Mouse (Mus musculus): ENCODE data around the gene Rab11b. TPM values are rescaled to one million over a fixed set of nuclear protein-coding genes. Genes with fewer than 3 reads are reported as not detected.

Rab11b gene
- polyA plus RNA-seq, 1 experiment, result 126 TPM

DNA sequence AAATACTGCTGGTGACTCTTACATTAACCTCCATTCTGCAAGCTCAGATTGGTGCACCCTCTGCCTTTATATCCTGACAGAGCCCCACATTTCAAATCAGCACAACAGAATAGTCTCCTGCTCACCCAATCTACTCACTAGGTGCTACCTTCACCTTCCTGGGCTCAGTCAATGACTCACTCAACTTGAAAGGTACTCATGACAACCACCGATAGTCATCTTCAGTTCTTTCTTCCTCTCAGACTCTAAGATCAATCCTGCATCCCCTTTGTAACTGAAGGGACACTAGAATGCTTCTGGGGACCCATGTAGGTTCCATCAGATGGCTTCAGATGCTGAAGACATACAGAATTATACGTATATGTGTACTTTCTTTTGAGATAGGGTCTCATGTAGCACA lies 8.0 kb downstream of the Rab11b start:
- Histone ChIP-seq H3K79me2 (ENCODE audit: control insufficient read depth, insufficient read depth) (peaks cover 62% of the 10 kb centered on the region), H3K27me3 (ENCODE audit: control insufficient read depth, insufficient read depth, insufficient read length) (no peaks in the 10 kb centered on the region), H3ac (ENCODE audit: control insufficient read depth, insufficient read length) (no peak overlapping the region), H3K4me2 (ENCODE audit: low read depth) (no peak overlapping the region), H3K36me3 (ENCODE audit: control insufficient read depth, insufficient read depth) (peaks cover 15% of the 10 kb centered on the region), H3K4me3 (no peak overlapping the region)
- TF ChIP-seq TCF3 (IDR thresholded peaks at IDR 0.05; ENCODE audit: insufficient read length, low read depth) (no peak), REST (IDR thresholded peaks at IDR 0.05; ENCODE audit: insufficient read depth, insufficient read length) (no peak), MAX (IDR thresholded peaks at IDR 0.05; ENCODE audit: low read depth) (no peak), TCF12 (IDR thresholded peaks at IDR 0.05; ENCODE audit: insufficient read depth, poor library complexity, severe bottlenecking) (no peak), POLR2AphosphoS2 (IDR thresholded peaks at IDR 0.05; ENCODE audit: insufficient read length, low read depth) (no peak), CEBPB (IDR thresholded peaks at IDR 0.05; ENCODE audit: insufficient read depth, poor library complexity, severe bottlenecking) (no peak), POLR2A (IDR thresholded peaks at IDR 0.05; ENCODE audit: insufficient read length, low read depth) (no peak), SRF (IDR thresholded peaks at IDR 0.05; ENCODE audit: control insufficient read depth, insufficient read length, low read depth) (no peak), MYOG (IDR thresholded peaks at IDR 0.05; ENCODE audit: control insufficient read depth in 1 of 3, insufficient read depth in 1 of 3, insufficient read length in 2 of 3, low read depth in 2 of 3) (no peak), MYOD1 (IDR thresholded peaks at IDR 0.05; ENCODE audit: control insufficient read depth in 1 of 3, insufficient read length in 2 of 3, low read depth in 2 of 3) (no peak), E2F4 (IDR thresholded peaks at IDR 0.05; ENCODE audit: insufficient read depth) (no peak), USF1 (IDR thresholded peaks at IDR 0.05; ENCODE audit: low read depth) (no peak)

DNA sequence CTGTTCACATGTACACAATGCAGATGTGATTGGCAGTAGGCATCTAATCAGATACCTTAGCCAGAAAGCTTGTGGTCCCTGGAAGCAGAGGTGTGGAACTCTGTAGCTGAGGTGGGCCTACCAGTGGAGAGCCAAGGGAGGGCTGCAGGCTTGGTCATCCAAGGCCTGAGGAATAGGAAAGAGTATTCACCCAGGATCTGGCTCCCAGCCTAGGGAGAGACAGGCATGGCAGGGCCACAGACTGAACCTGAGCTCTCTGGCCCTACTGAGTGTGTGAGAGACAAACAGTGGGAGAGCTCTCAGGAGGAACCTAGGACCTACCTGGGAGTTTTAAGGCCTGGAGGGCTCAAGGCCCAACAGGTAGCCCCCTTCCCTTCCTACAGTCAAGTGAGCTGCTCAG lies 9.1 kb downstream of the Rab11b start:
- no peak for TF ChIP-seq POLR2AphosphoS2 (IDR thresholded peaks at IDR 0.05; ENCODE audit: insufficient read length, low read depth)
- no peak for TF ChIP-seq E2F4 (IDR thresholded peaks at IDR 0.05; ENCODE audit: insufficient read depth)
- TF ChIP-seq TCF12 (IDR thresholded peaks at IDR 0.05; ENCODE audit: insufficient read depth, poor library complexity, severe bottlenecking), result no peak
- TF ChIP-seq SRF (IDR thresholded peaks at IDR 0.05; ENCODE audit: control insufficient read depth, insufficient read length, low read depth), result no peak
- no peak for TF ChIP-seq USF1 (IDR thresholded peaks at IDR 0.05; ENCODE audit: low read depth)
- TF ChIP-seq MAX (IDR thresholded peaks at IDR 0.05; ENCODE audit: low read depth), result no peak
- TF ChIP-seq CEBPB (IDR thresholded peaks at IDR 0.05; ENCODE audit: insufficient read depth, poor library complexity, severe bottlenecking), result no peak
- no peak for TF ChIP-seq MYOD1 (IDR thresholded peaks at IDR 0.05; ENCODE audit: control insufficient read depth in 1 of 3, insufficient read length in 2 of 3, low read depth in 2 of 3)
- no peak for TF ChIP-seq POLR2A (IDR thresholded peaks at IDR 0.05; ENCODE audit: insufficient read length, low read depth)
- no peak for TF ChIP-seq MYOG (IDR thresholded peaks at IDR 0.05; ENCODE audit: control insufficient read depth in 1 of 3, insufficient read depth in 1 of 3, insufficient read length in 2 of 3, low read depth in 2 of 3)
- no peak for TF ChIP-seq TCF3 (IDR thresholded peaks at IDR 0.05; ENCODE audit: insufficient read length, low read depth)
- no peak for TF ChIP-seq REST (IDR thresholded peaks at IDR 0.05; ENCODE audit: insufficient read depth, insufficient read length)
- H3ac ChIP-seq (ENCODE audit: control insufficient read depth, insufficient read length), result no peak overlapping the region
- H3K36me3 ChIP-seq (ENCODE audit: control insufficient read depth, insufficient read depth), result peaks cover 17% of the 10 kb centered on the region
- no peaks in the 10 kb centered on the region for H3K27me3 ChIP-seq (ENCODE audit: control insufficient read depth, insufficient read depth, insufficient read length)
- H3K4me2 ChIP-seq (ENCODE audit: low read depth), result no peak overlapping the region
- H3K4me3 ChIP-seq, result no peak overlapping the region
- peaks cover 51% of the 10 kb centered on the region for H3K79me2 ChIP-seq (ENCODE audit: control insufficient read depth, insufficient read depth)

DNA sequence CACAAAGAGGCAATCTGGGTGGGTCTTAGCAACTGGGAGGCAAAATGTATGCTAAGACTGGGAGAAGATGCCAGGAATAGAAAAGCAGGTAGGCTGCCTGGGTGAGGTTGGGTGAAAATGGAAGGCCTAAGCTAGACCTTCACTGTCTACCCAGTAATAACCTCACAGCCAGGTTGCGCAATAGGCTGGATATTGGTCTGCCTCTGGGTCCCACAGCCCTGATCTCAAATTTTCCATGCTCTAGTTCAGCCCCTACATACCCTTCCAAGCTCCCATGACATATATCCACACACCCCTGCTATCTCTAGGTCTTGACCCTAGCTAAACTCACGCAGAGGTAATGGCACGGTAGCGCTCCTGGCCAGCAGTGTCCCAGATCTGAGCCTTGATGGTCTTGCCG lies 10.9 kb downstream of the Rab11b start:
- peak; percentile 90 for TF ChIP-seq CEBPB (IDR thresholded peaks at IDR 0.05; ENCODE audit: insufficient read depth, poor library complexity, severe bottlenecking)
- TF ChIP-seq E2F4 (IDR thresholded peaks at IDR 0.05; ENCODE audit: insufficient read depth), result no peak
- no peak overlapping the region for H3K4me3 ChIP-seq
- peaks cover 31% of the 10 kb centered on the region for H3K36me3 ChIP-seq (ENCODE audit: control insufficient read depth, insufficient read depth)
- H3K79me2 ChIP-seq (ENCODE audit: control insufficient read depth, insufficient read depth), result peaks cover 33% of the 10 kb centered on the region
- no peak overlapping the region for H3K4me2 ChIP-seq (ENCODE audit: low read depth)
- no peak overlapping the region for H3ac ChIP-seq (ENCODE audit: control insufficient read depth, insufficient read length)
- H3K27me3 ChIP-seq (ENCODE audit: control insufficient read depth, insufficient read depth, insufficient read length), result no peaks in the 10 kb centered on the region

DNA sequence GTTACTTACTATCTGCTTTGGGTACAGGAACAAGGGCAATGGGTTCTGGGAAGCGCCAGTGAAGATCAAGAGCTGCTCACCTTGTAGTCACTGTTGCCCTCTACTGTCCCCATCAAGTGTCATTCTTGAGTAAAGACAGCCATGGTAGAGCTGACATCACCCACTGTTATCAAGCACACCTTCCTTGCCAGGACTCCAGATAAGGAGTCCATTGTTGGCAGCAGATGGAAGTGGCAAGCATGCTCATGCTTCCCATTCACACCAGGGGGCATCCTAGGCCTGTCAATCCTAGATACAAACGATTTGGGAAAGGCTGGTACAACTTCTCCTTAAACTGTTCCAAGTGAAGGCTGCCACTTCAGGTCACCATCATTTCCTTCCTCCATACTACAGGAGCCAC lies 14.3 kb downstream of the Rab11b start:
- H3K79me2 ChIP-seq (ENCODE audit: control insufficient read depth, insufficient read depth), result peaks cover 2% of the 10 kb centered on the region
- no peak overlapping the region for H3ac ChIP-seq (ENCODE audit: control insufficient read depth, insufficient read length)
- no peak overlapping the region for H3K4me3 ChIP-seq
- H3K4me2 ChIP-seq (ENCODE audit: low read depth), result no peak overlapping the region
- TF ChIP-seq REST (IDR thresholded peaks at IDR 0.05; ENCODE audit: insufficient read depth, insufficient read length) (no peak), CEBPB (IDR thresholded peaks at IDR 0.05; ENCODE audit: insufficient read depth, poor library complexity, severe bottlenecking) (no peak), TCF12 (IDR thresholded peaks at IDR 0.05; ENCODE audit: insufficient read depth, poor library complexity, severe bottlenecking) (no peak), SRF (IDR thresholded peaks at IDR 0.05; ENCODE audit: control insufficient read depth, insufficient read length, low read depth) (no peak), POLR2AphosphoS2 (IDR thresholded peaks at IDR 0.05; ENCODE audit: insufficient read length, low read depth) (no peak), E2F4 (IDR thresholded peaks at IDR 0.05; ENCODE audit: insufficient read depth) (no peak), POLR2A (IDR thresholded peaks at IDR 0.05; ENCODE audit: insufficient read length, low read depth) (no peak), MAX (IDR thresholded peaks at IDR 0.05; ENCODE audit: low read depth) (no peak)
- no peaks in the 10 kb centered on the region for H3K27me3 ChIP-seq (ENCODE audit: control insufficient read depth, insufficient read depth, insufficient read length)
- peaks cover 31% of the 10 kb centered on the region for H3K36me3 ChIP-seq (ENCODE audit: control insufficient read depth, insufficient read depth)

DNA sequence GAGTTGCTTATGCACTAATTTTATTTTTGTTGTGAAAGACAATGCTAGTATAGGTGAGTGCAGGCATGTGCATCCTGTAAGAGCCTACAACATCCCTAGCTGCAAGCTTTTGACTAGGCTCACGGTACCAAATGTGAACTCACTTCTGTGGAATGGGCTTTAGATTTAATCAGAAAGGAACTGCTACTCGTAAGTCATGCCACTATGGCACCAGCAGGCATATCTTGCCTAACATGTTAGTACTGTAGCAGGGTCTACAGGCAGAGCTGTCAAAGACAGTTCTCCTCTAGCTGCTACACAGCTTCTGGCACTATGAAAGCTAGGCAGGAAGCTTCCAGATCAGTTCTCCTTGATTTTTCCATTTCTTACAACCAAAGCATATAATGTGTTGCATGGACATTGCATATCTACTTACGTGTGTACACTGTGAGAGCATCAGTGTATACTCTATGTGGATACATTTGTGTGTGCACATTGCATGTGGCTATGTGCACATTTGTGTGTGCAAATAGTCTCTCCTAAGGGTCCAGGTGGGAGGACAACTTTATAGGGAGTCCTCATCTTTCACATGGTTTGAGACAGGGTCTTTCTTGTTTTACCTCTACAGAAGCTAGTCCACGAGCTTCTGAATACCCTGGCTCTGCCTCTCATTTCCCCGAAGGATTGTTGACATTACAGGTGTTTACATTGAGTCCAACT lies 15.5 kb downstream of the Rab11b start:
- Histone ChIP-seq H3K4me2 (ENCODE audit: low read depth) (no peak overlapping the region), H3K4me3 (no peak overlapping the region), H3K27me3 (ENCODE audit: control insufficient read depth, insufficient read depth, insufficient read length) (no peaks in the 10 kb centered on the region), H3ac (ENCODE audit: control insufficient read depth, insufficient read length) (no peak overlapping the region), H3K79me2 (ENCODE audit: control insufficient read depth, insufficient read depth) (no peaks in the 10 kb centered on the region), H3K36me3 (ENCODE audit: control insufficient read depth, insufficient read depth) (peaks cover 27% of the 10 kb centered on the region)
- TF ChIP-seq POLR2AphosphoS2 (IDR thresholded peaks at IDR 0.05; ENCODE audit: insufficient read length, low read depth) (peak; percentile 53), REST (IDR thresholded peaks at IDR 0.05; ENCODE audit: insufficient read depth, insufficient read length) (no peak), MYOD1 (IDR thresholded peaks at IDR 0.05; ENCODE audit: control insufficient read depth in 1 of 3, insufficient read length in 2 of 3, low read depth in 2 of 3) (no peak)
